Mouse (Mus musculus) hindbrain, embryonic 16.5 days (tissue): ENCODE measurements around the gene Gm5141. TPM values are rescaled to one million over a fixed set of nuclear protein-coding genes. Genes with fewer than 3 reads are reported as not detected.

Experiments used
- ATAC-seq: fragments of 200-750 bp; cut with Nextera tagmentation; 2 replicates; pipeline ENCODE4 v1.8.0; 2017; ENCODE audit warnings: moderate TSS enrichment, moderate library complexity
- H3K27ac ChIP-seq: fragments of 300-500 bp; sonication (generic); 2 replicates; pipeline ENCODE4 v1.5.1; 2014; ENCODE audit warnings: low read depth, mild to moderate bottlenecking, control low read depth, low read length, moderate library complexity
- H3K27me3 ChIP-seq: fragments of 300-500 bp; sonication (generic); replicated peaks from 2 replicates; pipeline ENCODE4 v1.6.1; 2014; ENCODE audit warnings: low read length; ENCODE audit not compliant: control insufficient read depth, insufficient read depth
- H3K36me3 ChIP-seq: fragments of 300-500 bp; sonication (generic); 2 replicates; pipeline ENCODE4 v1.6.1; 2014; ENCODE audit warnings: mild to moderate bottlenecking, low read length, moderate library complexity, mixed read lengths; ENCODE audit not compliant: control insufficient read depth, insufficient read depth
- H3K4me1 ChIP-seq: fragments of 300-500 bp; sonication (generic); 2 replicates; pipeline ENCODE4 v1.6.1; 2014; ENCODE audit warnings: low read depth, low read length; ENCODE audit not compliant: control insufficient read depth, insufficient read depth
- H3K4me2 ChIP-seq: fragments of 300-500 bp; sonication (generic); 2 replicates; pipeline ENCODE4 v1.6.1; 2014; ENCODE audit warnings: mild to moderate bottlenecking, low read length, control low read depth, moderate library complexity
- H3K4me3 ChIP-seq: fragments of 300-500 bp; sonication (generic); 2 replicates; pipeline ENCODE4 v1.5.1; 2014; ENCODE audit warnings: mild to moderate bottlenecking, low read length, control low read depth, moderate library complexity
- H3K9ac ChIP-seq: fragments of 300-500 bp; sonication (generic); 2 replicates; pipeline ENCODE4 v1.6.1; 2014; ENCODE audit warnings: low read depth, mild to moderate bottlenecking, control low read depth, low read length, moderate library complexity
- H3K9me3 ChIP-seq: fragments of 300-500 bp; sonication (generic); 2 replicates; pipeline ENCODE4 v1.6.1; 2014; ENCODE audit warnings: mild to moderate bottlenecking, low read length, moderate library complexity; ENCODE audit not compliant: control insufficient read depth
- WGBS: fragments of 180-500 bp; shearing (Covaris S2); extraction: QIAGEN DNeasy Blood & Tissue Kit; methylation state at CpG from one replicate; pipeline ENCODE4 v1.1.7; 2014; 5-methylcytosine and 5-hydroxymethylcytosine counted together
- microRNA counts: library from miRNA; unstranded; fragments of <30 nt; microRNA quantifications from one replicate; lab custom pipeline; 2016
- microRNA-seq: library from miRNA; unstranded; fragments of <30 nt; microRNA quantifications from one replicate; pipeline ENCODE4, GENCODE M21; 2017
- polyA plus RNA-seq: library from polyadenylated mRNA; unstranded; fragments of >200 nt; fragmentation: Nextera tagmentation; extraction: Ambion mirVana; gene quantifications from 2 replicates; pipeline ENCODE4 v1.2.1, GENCODE M21; 2015

Gene Gm5141
- polyA plus RNA-seq, 1 experiment from 2014 or later, result 10.7 TPM

DNA sequence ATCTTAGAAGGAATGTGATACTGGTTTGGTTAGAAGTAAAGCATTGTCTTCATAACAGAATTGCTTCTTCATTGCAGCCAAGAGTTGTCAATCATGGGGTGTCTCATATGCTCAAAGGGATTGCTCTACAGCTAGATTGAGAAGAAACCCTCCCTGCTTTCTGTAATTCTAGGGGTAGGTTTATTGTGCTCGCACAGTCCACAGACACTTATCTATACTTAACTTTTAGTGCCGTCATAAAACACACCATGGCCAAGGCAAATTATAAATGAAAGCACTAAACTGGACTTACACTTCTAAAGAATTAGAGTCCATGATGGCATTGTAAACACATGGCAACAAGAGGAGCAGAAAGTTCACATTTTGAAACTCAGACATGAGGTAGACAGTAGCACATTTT lies 52.3 kb downstream of the Gm5141 start:
- no peak for ATAC-seq
- no peaks in the 10 kb centered on the region for H3K27me3 ChIP-seq

More for the DNA sequence above, 52.3 kb downstream of the Gm5141 start:
- H3K9ac ChIP-seq, result no peak overlapping the region
- no peak overlapping the region for H3K4me2 ChIP-seq
- no peaks in the 10 kb centered on the region for H3K4me1 ChIP-seq
- H3K4me3 ChIP-seq, result no peak overlapping the region
- H3K27ac ChIP-seq, result no peak overlapping the region
- 98% methylated on average over 2 of the region's 2 CpGs for WGBS
- H3K9me3 ChIP-seq, result peaks cover 4% of the 10 kb centered on the region; the same call in 1 of the 2 replicates
- no peaks in the 10 kb centered on the region for H3K36me3 ChIP-seq

MicroRNAs encoded within 50 kb of the gene (microRNA counts, 519-probe panel; counts per million panel counts)
- 786 counts per million, percentile 4 among the panel's probes with 10 or more counts for microRNA mmu-miR-713 (lab: Ali Mortazavi, UCI)

Small RNAs within 50 kb of the gene (microRNA-seq; reads per million reads assigned to microRNA genes)
- gene Gm24588, result not detected
- not detected for gene Mir713

Other genes with a start within 250 kb of the Gm5141 start
- gene Zfp935, start 227.3 kb downstream of the Gm5141 start, polyA plus RNA-seq, result not detected in 2 replicates
- 10.1 and 10.8 TPM in 2 replicates for gene Zfp934, start 214.6 kb downstream of the Gm5141 start, polyA plus RNA-seq
- 7.2 and 10.0 TPM in 2 replicates for gene 6720489N17Rik, start 161.6 kb downstream of the Gm5141 start, polyA plus RNA-seq
- 29.9 and 31.2 TPM in 2 replicates for gene Platr25, start 25.1 kb downstream of the Gm5141 start, polyA plus RNA-seq
- gene Fbp2, start 72.6 kb upstream of the Gm5141 start, polyA plus RNA-seq, result 0.89 and 0.95 TPM in 2 replicates
- 0.55 and 0.68 TPM in 2 replicates for gene Fbp1, start 102.5 kb upstream of the Gm5141 start, polyA plus RNA-seq
- gene 2010111I01Rik, start 179.1 kb upstream of the Gm5141 start, polyA plus RNA-seq, result 28.6 and 30.1 TPM in 2 replicates